ENCODE assay signal across 8 mouse cellular contexts in genomic region chr10:127123436-127123805, GRCm38 (mm10). TPM values are rescaled to one million over a fixed set of nuclear protein-coding genes. Genes with fewer than 3 reads are reported as not detected.
DNase-seq lines count a peak whose midpoint lies in the region; ATAC-seq and TF ChIP-seq lines count a peak whose summit lies in the region.

No protein-coding gene starts in this region.

- H3K4me1 ChIP-seq in heart, embryonic 10.5 days: peaks cover 20% of the 10 kb centered on the region
- peaks cover 16% of the 10 kb centered on the region for H3K4me1 ChIP-seq in kidney, embryonic 16.5 days (ENCODE audit: insufficient read depth, low read length)
- peaks cover 11% of the 10 kb centered on the region; the same call in 1 of the 2 replicates for H3K4me1 ChIP-seq in stomach, embryonic 14.5 days (ENCODE audit: control insufficient read depth, insufficient read depth, low read length)

- H3K4me3 ChIP-seq in heart, embryonic 10.5 days: peak overlapping the region; percentile 51
- H3K4me3 ChIP-seq in kidney, embryonic 16.5 days (ENCODE audit: low read length): peak overlapping the region; percentile 38
- H3K4me3 ChIP-seq in myocyte: no peak overlapping the region
- 0 out of 2 replicates have a peak overlapping the region, but pooled peaks have one; percentile 5 for H3K4me3 ChIP-seq in stomach, embryonic 14.5 days (ENCODE audit: low read depth, low read length)

- no peak overlapping the region for H3ac ChIP-seq in myocyte (ENCODE audit: control insufficient read depth, insufficient read length)

- H3K9ac ChIP-seq in kidney, embryonic 16.5 days (replicated peaks; ENCODE audit: low read length): peak overlapping the region; percentile 17
- H3K9ac ChIP-seq in stomach, embryonic 14.5 days (replicated peaks; ENCODE audit: low read depth, low read length): no peak overlapping the region

- H3K27ac ChIP-seq in heart, embryonic 10.5 days: no peak overlapping the region
- no peak overlapping the region for H3K27ac ChIP-seq in kidney, embryonic 16.5 days (ENCODE audit: low read length)
- H3K27ac ChIP-seq in stomach, embryonic 14.5 days (ENCODE audit: low read length): no peak overlapping the region

- no peaks in the 10 kb centered on the region for H3K9me3 ChIP-seq in heart, embryonic 10.5 days
- H3K9me3 ChIP-seq in kidney, embryonic 16.5 days (ENCODE audit: low read length): no peaks in the 10 kb centered on the region
- H3K9me3 ChIP-seq in stomach, embryonic 14.5 days (ENCODE audit: control insufficient read depth, low read depth, low read length): no peaks in the 10 kb centered on the region

- WGBS in heart, embryonic 10.5 days: 16% methylated on average over 4 of the region's 4 CpGs
- WGBS in kidney, embryonic 16.5 days: 7% methylated on average over 4 of the region's 4 CpGs
- 16% methylated on average over 4 of the region's 4 CpGs for WGBS in stomach, embryonic 14.5 days

- peak overlapping the region; percentile 64 for H3K4me2 ChIP-seq in kidney, embryonic 16.5 days (replicated peaks; ENCODE audit: low read depth, low read length)
- H3K4me2 ChIP-seq in myocyte (ENCODE audit: low read depth): peak overlapping the region; percentile 5
- H3K4me2 ChIP-seq in stomach, embryonic 14.5 days (replicated peaks; ENCODE audit: low read depth, low read length): peak overlapping the region; percentile 36

- no peaks in the 10 kb centered on the region for H3K79me2 ChIP-seq in myocyte (ENCODE audit: control insufficient read depth, insufficient read depth)

- peak; percentile 45 for DNase-seq in urinary bladder, postnatal 25 days (ENCODE audit: low spot score)
- no peak for DNase-seq in urinary bladder, postnatal 4 days (ENCODE audit: low spot score in 2 of 2)
- DNase-seq in embryo, embryonic 11 days: peak; percentile 77
- DNase-seq in heart, embryonic 10.5 days (ENCODE audit: low spot score): peak; percentile 80
- DNase-seq in liver: peak; percentile 82

- H3K27me3 ChIP-seq in heart, embryonic 10.5 days (ENCODE audit: insufficient read depth, poor library complexity, severe bottlenecking): no peaks in the 10 kb centered on the region
- H3K27me3 ChIP-seq in kidney, embryonic 16.5 days (ENCODE audit: insufficient read depth, low read length): no peaks in the 10 kb centered on the region
- H3K27me3 ChIP-seq in myocyte (ENCODE audit: control insufficient read depth, insufficient read depth, insufficient read length): no peaks in the 10 kb centered on the region
- no peaks in the 10 kb centered on the region for H3K27me3 ChIP-seq in stomach, embryonic 14.5 days (ENCODE audit: control insufficient read depth, insufficient read depth, low read length)

- no peak for TF ChIP-seq POLR2A in myocyte (IDR thresholded peaks at IDR 0.05; ENCODE audit: insufficient read length, low read depth)

- no peak for ATAC-seq in kidney, embryonic 16.5 days (ENCODE audit: low FRiP score, low TSS enrichment)
- no peak for ATAC-seq in stomach, embryonic 14.5 days (ENCODE audit: insufficient number of reproducible peaks, insufficient read depth, low FRiP score, low read depth)

- H3K36me3 ChIP-seq in heart, embryonic 10.5 days: peaks cover 9% of the 10 kb centered on the region
- peaks cover 9% of the 10 kb centered on the region; the same call in 1 of the 2 replicates for H3K36me3 ChIP-seq in kidney, embryonic 16.5 days (ENCODE audit: insufficient read depth, low read length)
- H3K36me3 ChIP-seq in myocyte (ENCODE audit: control insufficient read depth, insufficient read depth): peaks cover 8% of the 10 kb centered on the region
- peaks cover 2% of the 10 kb centered on the region for H3K36me3 ChIP-seq in stomach, embryonic 14.5 days (ENCODE audit: control insufficient read depth, insufficient read depth, low read length)

TF ChIP-seq in myocyte, 11 proteins besides CTCF, POLR2A, EP300 and RAD21:
- TF ChIP-seq REST (IDR thresholded peaks at IDR 0.05; ENCODE audit: insufficient read depth, insufficient read length) (no peak), SRF (IDR thresholded peaks at IDR 0.05; ENCODE audit: control insufficient read depth, insufficient read length, low read depth) (no peak), E2F4 (IDR thresholded peaks at IDR 0.05; ENCODE audit: insufficient read depth) (no peak)
TF ChIP-seq in myocyte: peak in this region for 0.

RNA-seq across cellular contexts. Expression of gene Os9, which starts 2.5 kb away (rescaled TPM):
- polyA plus RNA-seq in heart, embryonic 10.5 days (2016; fragmentation: Nextera tagmentation; extraction: Ambion mirVana): 44.4 and 48.8 TPM in 2 replicates
- 106 and 110 TPM in 2 replicates for polyA plus RNA-seq in kidney, embryonic 16.5 days (2015; fragmentation: Nextera tagmentation; extraction: Ambion mirVana)
- 67.2 TPM for polyA plus RNA-seq in myocyte (2012; fragmentation: generic; extraction: Trizol)
- polyA plus RNA-seq in stomach, embryonic 14.5 days (2014; fragmentation: Nextera tagmentation; extraction: Ambion mirVana): 47.8 and 52.7 TPM in 2 replicates

RNA-seq across cellular contexts. Expression of gene B4galnt1, which starts 41.6 kb away (rescaled TPM):
- polyA plus RNA-seq in heart, embryonic 10.5 days (2016; fragmentation: Nextera tagmentation; extraction: Ambion mirVana): 1.5 and 3.6 TPM in 2 replicates
- 7.2 and 10.1 TPM in 2 replicates for polyA plus RNA-seq in kidney, embryonic 16.5 days (2015; fragmentation: Nextera tagmentation; extraction: Ambion mirVana)
- 12.4 TPM for polyA plus RNA-seq in myocyte (2012; fragmentation: generic; extraction: Trizol)
- 27.7 and 29.4 TPM in 2 replicates for polyA plus RNA-seq in stomach, embryonic 14.5 days (2014; fragmentation: Nextera tagmentation; extraction: Ambion mirVana)

RNA-seq across cellular contexts. Expression of gene Agap2, which starts 48.3 kb away (rescaled TPM):
- polyA plus RNA-seq in heart, embryonic 10.5 days (2016; fragmentation: Nextera tagmentation; extraction: Ambion mirVana): 0.50 TPM in 1 of 2 replicates, not detected in the other
- polyA plus RNA-seq in kidney, embryonic 16.5 days (2015; fragmentation: Nextera tagmentation; extraction: Ambion mirVana): 0.04 and 0.09 TPM in 2 replicates
- polyA plus RNA-seq in myocyte (2012; fragmentation: generic; extraction: Trizol): 1.2 TPM
- polyA plus RNA-seq in stomach, embryonic 14.5 days (2014; fragmentation: Nextera tagmentation; extraction: Ambion mirVana): 0.27 and 0.56 TPM in 2 replicates

RNA-seq across cellular contexts. Expression of gene Tspan31, which starts 53.4 kb away (rescaled TPM):
- 138 and 154 TPM in 2 replicates for polyA plus RNA-seq in heart, embryonic 10.5 days (2016; fragmentation: Nextera tagmentation; extraction: Ambion mirVana)
- polyA plus RNA-seq in kidney, embryonic 16.5 days (2015; fragmentation: Nextera tagmentation; extraction: Ambion mirVana): 205 and 208 TPM in 2 replicates
- polyA plus RNA-seq in myocyte (2012; fragmentation: generic; extraction: Trizol): 139 TPM
- polyA plus RNA-seq in stomach, embryonic 14.5 days (2014; fragmentation: Nextera tagmentation; extraction: Ambion mirVana): 124 and 141 TPM in 2 replicates

RNA-seq across cellular contexts. Expression of gene Slc26a10, which starts 57.0 kb away (rescaled TPM):
- polyA plus RNA-seq in heart, embryonic 10.5 days (2016; fragmentation: Nextera tagmentation; extraction: Ambion mirVana): 9.2 and 12.9 TPM in 2 replicates
- polyA plus RNA-seq in kidney, embryonic 16.5 days (2015; fragmentation: Nextera tagmentation; extraction: Ambion mirVana): 2.7 and 4.4 TPM in 2 replicates
- 1.3 TPM for polyA plus RNA-seq in myocyte (2012; fragmentation: generic; extraction: Trizol)
- 0.34 and 0.82 TPM in 2 replicates for polyA plus RNA-seq in stomach, embryonic 14.5 days (2014; fragmentation: Nextera tagmentation; extraction: Ambion mirVana)

Comparison
In these comparisons a context has a peak if more than half of its experiments do, and no peak if none do; other contexts are left out.
1. DNase-seq: peak in urinary bladder, postnatal 25 days (single experiment), embryo, embryonic 11 days (single experiment), heart, embryonic 10.5 days (single experiment) and liver (single experiment); none in urinary bladder, postnatal 4 days (0 of 2).
2. H3K4me2 ChIP-seq: peak in every context shown above with its lines; median percentile 64 in kidney, embryonic 16.5 days; 36 in stomach, embryonic 14.5 days; 5 in myocyte.